Mouse (Mus musculus) sigmoid colon, adult 10 weeks (tissue): ENCODE measurements around the gene Ccdc77. TPM values are rescaled to one million over a fixed set of nuclear protein-coding genes. Genes with fewer than 3 reads are reported as not detected.

ENCODE experiments used
- polyA plus RNA-seq: library from polyadenylated mRNA; stranded (reverse); fragments of 350-450 nt; fragmentation: Illumina TruSeq; extraction: RNeasy Lipid Tissue Mini Kit (QIAGEN cat#74804); gene quantifications from one replicate; pipeline ENCODE4 v1.2.3, GENCODE M21; 2014; ENCODE audit warnings: low read depth, low replicate concordance

Gene Ccdc77
- polyA plus RNA-seq = 15.6 TPM

DNA sequence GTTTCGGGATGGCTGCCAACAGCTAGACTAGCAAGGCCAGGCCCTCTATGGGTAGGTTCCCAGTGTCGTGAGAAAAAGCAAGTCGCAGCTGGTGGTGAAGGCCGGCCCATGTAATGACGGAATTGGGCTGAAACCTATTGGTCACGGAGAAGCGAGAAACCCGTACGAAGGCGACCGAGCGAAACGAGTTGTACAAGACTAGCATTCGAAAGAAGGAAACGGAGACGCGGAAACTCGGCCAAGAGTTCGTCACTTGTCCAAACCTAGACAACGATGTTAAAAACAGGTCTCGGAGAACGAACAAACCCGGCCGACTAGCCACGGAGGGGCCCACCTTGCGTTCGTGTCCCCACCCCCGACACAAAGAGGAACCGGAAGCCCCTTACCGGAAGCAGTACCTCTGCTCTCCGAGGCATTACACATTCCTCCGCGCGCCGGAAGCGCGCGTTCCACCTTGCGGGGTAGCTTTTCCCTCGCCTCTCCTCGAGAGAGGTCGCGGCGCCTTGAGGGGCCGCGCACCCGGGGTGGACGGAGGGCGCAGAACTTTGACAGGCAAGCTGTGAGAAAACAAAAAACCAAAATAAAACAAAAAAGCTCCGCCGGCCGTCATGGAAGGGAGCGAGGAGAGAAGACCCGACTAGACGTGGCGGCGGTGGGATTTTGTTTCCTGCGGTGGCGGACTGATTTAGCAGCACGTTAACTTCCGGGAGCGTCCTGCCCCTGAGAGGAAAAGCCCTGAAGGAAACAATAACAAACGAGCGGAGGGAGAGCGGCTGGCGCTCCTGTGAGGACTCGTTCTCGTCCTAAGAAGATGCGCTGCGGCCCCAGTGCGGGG lies at the start of gene Ccdc77, which contains the start of gene Kdm5a:
TSS of gene Ccdc77 (minus strand) at position 687 of the 835 bp plus-strand sequence.
TSS of gene Kdm5a (plus strand) at position 437 of the 835 bp plus-strand sequence.

GRCm38 (mm10) chr6:120294056-120294784 lies 70.0 kb downstream of the Ccdc77 start, which contains the start of the genes D330020A13Rik and B4galnt3:
Gene D330020A13Rik (plus strand): TSS chr6:120294364.
Gene B4galnt3 (minus strand): TSS chr6:120294559.

Other genes starting within 250 kb of the Ccdc77 start
- gene D330020A13Rik, start 70.0 kb downstream of the Ccdc77 start, polyA plus RNA-seq = not detected
- 5.0 TPM for gene B4galnt3, start 69.8 kb downstream of the Ccdc77 start, polyA plus RNA-seq
- 71.7 TPM for gene Kdm5a, start 250 bp downstream of the Ccdc77 start, polyA plus RNA-seq
- gene Il17ra, start 98.9 kb upstream of the Ccdc77 start, polyA plus RNA-seq = 4.0 TPM
- gene Tmem121b, start 129.4 kb upstream of the Ccdc77 start, polyA plus RNA-seq = not detected
- 9.1 TPM for gene Hdhd5, start 166.9 kb upstream of the Ccdc77 start, polyA plus RNA-seq